Mouse (Mus musculus): ENCODE measurements around the gene Rbfox1.

- TF ChIP-seq POLR2A (IDR thresholded peaks at IDR 0.05; ENCODE audit: borderline replicate concordance, low read depth, low read length) (no peak), CTCF (IDR thresholded peaks at IDR 0.05; ENCODE audit: low read depth, low read length) (no peak)
Observed at GRCm38 (mm10) chr16:6227449-6227848, 342.3 kb downstream of the Rbfox1 start.

All from bone marrow macrophage, adult 2 months (primary cell).